Mouse (Mus musculus) C2C12 (cell line): ENCODE measurements around the gene Trp53rkb.

Source experiments
- CEBPB ChIP-seq: IDR thresholded peaks from one replicate; pipeline ENCODE4 v1.6.1; 2011; ENCODE audit warnings: low read depth, mild to moderate bottlenecking, control low read depth, moderate library complexity
- CTCF ChIP-seq: IDR thresholded peaks from one replicate; pipeline ENCODE4 v1.5.1; 2011; ENCODE audit not compliant: control insufficient read depth, insufficient read depth, insufficient read length
- FOSL1 ChIP-seq: IDR thresholded peaks from one replicate; pipeline ENCODE4 v1.8.0; 2011; ENCODE audit warnings: mild to moderate bottlenecking, low read length; ENCODE audit not compliant: poor library complexity, insufficient read depth, severe bottlenecking
- MAX ChIP-seq: IDR thresholded peaks from one replicate; pipeline ENCODE4 v1.6.1; 2011; ENCODE audit warnings: mild to moderate bottlenecking, control low read depth
- MYOD1 ChIP-seq: IDR thresholded peaks from one replicate; pipeline ENCODE4 v1.6.1; 2011; ENCODE audit warnings: low read depth; ENCODE audit not compliant: control insufficient read depth, insufficient read length
- MYOG ChIP-seq: IDR thresholded peaks from one replicate; pipeline ENCODE4 v1.6.1; 2011; ENCODE audit not compliant: control insufficient read depth, insufficient read length; ENCODE audit errors: extremely low read depth
- USF1 ChIP-seq: IDR thresholded peaks from one replicate; pipeline ENCODE4 v1.6.1; 2011; ENCODE audit warnings: low read depth, mild to moderate bottlenecking, control low read depth, moderate library complexity

GRCm38 (mm10) chr2:166835581-166835980, 43.2 kb downstream of the Trp53rkb start:
- TF ChIP-seq CTCF (no peak), CEBPB (no peak), USF1 (no peak), MYOG (no peak), MAX (no peak), MYOD1 (no peak), FOSL1 (no peak)
